Mouse (Mus musculus) ES-E14 (cell line): Measurements from ENCODE around the gene Lmod1. TPM values are rescaled to one million over a fixed set of nuclear protein-coding genes. Genes with fewer than 3 reads are reported as not detected.

Experiments
- DNase-seq: peaks from one replicate; pipeline ENCODE4 v3.0.0-alpha.2; 2013; ENCODE audit warnings: low read depth, low spot score
- H3K27ac ChIP-seq: 2 replicates; pipeline ENCODE4 v1.5.1; 2012; ENCODE audit warnings: low read depth, mild to moderate bottlenecking, low read length, moderate library complexity, mixed read lengths; ENCODE audit not compliant: poor library complexity, insufficient read depth, severe bottlenecking
- H3K36me3 ChIP-seq: 2 replicates; pipeline ENCODE4 v1.6.1; 2012; ENCODE audit warnings: mild to moderate bottlenecking, low read length, moderate library complexity, mixed read lengths; ENCODE audit not compliant: control insufficient read depth, poor library complexity, insufficient read depth, severe bottlenecking
- H3K4me1 ChIP-seq, 2 experiments: fragments of 150-350 bp in 1 of 2; sonication (generic) in 1 of 2; 2 replicates each; pipeline ENCODE4 v1.6.1; 2012; ENCODE audit warnings: low read length in 2 of 2, mild to moderate bottlenecking in 1 of 2, mixed read lengths in 1 of 2; ENCODE audit not compliant: control insufficient read depth in 2 of 2, insufficient read depth in 2 of 2, poor library complexity in 1 of 2
- H3K4me3 ChIP-seq, 2 experiments: fragments of 150-350 bp in 1 of 2; sonication (generic) in 1 of 2; 2 replicates each; pipeline ENCODE4 v1.5.1; 2012; ENCODE audit warnings: low read length in 2 of 2, low read depth in 1 of 2, mild to moderate bottlenecking in 1 of 2, mixed read lengths in 1 of 2; ENCODE audit not compliant: insufficient read depth in 1 of 2, poor library complexity in 1 of 2, severe bottlenecking in 1 of 2
- H3K9ac ChIP-seq: 2 replicates; pipeline ENCODE4 v1.6.1; 2012; ENCODE audit warnings: low read depth, mild to moderate bottlenecking, low read length, mixed read lengths; ENCODE audit not compliant: poor library complexity, insufficient read depth, severe bottlenecking
- H3K9me3 ChIP-seq: fragments of 150-350 bp; sonication (generic); 2 replicates; pipeline ENCODE4 v1.6.1; 2012; ENCODE audit warnings: low read depth, mild to moderate bottlenecking, low read length; ENCODE audit not compliant: control insufficient read depth, insufficient read depth
- CHD2 ChIP-seq: IDR thresholded peaks from 2 replicates; pipeline ENCODE4 v1.6.1; 2014; ENCODE audit warnings: mild to moderate bottlenecking, low read depth, low read length, inconsistent platforms
- HCFC1 ChIP-seq: IDR thresholded peaks from 2 replicates; pipeline ENCODE4 v1.6.1; 2012; ENCODE audit warnings: low read length, inconsistent platforms, borderline replicate concordance; ENCODE audit not compliant: insufficient read depth
- MAFK ChIP-seq: IDR thresholded peaks from 2 replicates; pipeline ENCODE4 v1.6.1; 2014; ENCODE audit warnings: mild to moderate bottlenecking, low read depth, low read length, inconsistent platforms; ENCODE audit not compliant: insufficient read depth
- ZC3H11A ChIP-seq: IDR thresholded peaks from 2 replicates; pipeline ENCODE4 v1.6.1; 2012; ENCODE audit warnings: low read depth, mild to moderate bottlenecking, inconsistent platforms, low read length, borderline replicate concordance
- ZNF384 ChIP-seq: IDR thresholded peaks from 2 replicates; pipeline ENCODE4 v1.6.1; 2012; ENCODE audit warnings: low read depth, low read length, inconsistent platforms
- in situ Hi-C, 2 experiments: fragments of 600-800 bp; cut with MboI; formaldehyde crosslinking; loops; one replicate each; pipeline ENCODE4 v1.15.1; 2025; ENCODE audit warnings: low sequenced_read_pairs in 2 of 2, inconsistent platforms in 1 of 2; ENCODE audit not compliant: unreplicated experiment in 2 of 2
- total RNA-seq: library from RNA; depleted of rRNA; stranded (reverse); fragments of 300-350 nt; gene quantifications from 2 replicates; pipeline ENCODE4 v1.2.3, GENCODE M21; 2012

Lmod1 gene
- total RNA-seq, 1 experiment: 2.6 TPM

- no peak for TF ChIP-seq ZC3H11A
- no peak for TF ChIP-seq HCFC1
- no peak for TF ChIP-seq MAFK
- TF ChIP-seq CHD2: no peak
- TF ChIP-seq ZNF384: no peak
- Histone ChIP-seq H3K9me3 (no peaks in the 10 kb centered on the region), H3K4me3 (no peak overlapping the region), H3K27ac (no peak overlapping the region), H3K36me3 (no peaks in the 10 kb centered on the region), H3K4me1 (peaks cover 8 to 18% of the 10 kb centered on the region in 2 experiments), H3K9ac (no peak overlapping the region)
- in situ Hi-C loops: no loop called here
- DNase-seq: no peak
Observed at GRCm38 (mm10) chr1:135347498-135348169, 23.0 kb downstream of the Lmod1 start.

GRCm38 (mm10) chr1:135351953-135352352 is 27.3 kb downstream of the Lmod1 start:
- DNase-seq: no peak
- no peaks in the 10 kb centered on the region for H3K36me3 ChIP-seq
- no peak overlapping the region for H3K9ac ChIP-seq
- H3K4me1 ChIP-seq: peaks cover 1 to 11% of the 10 kb centered on the region in 2 experiments; a peak in 3 of 4 replicates
- no peak overlapping the region for H3K4me3 ChIP-seq
- H3K9me3 ChIP-seq: no peaks in the 10 kb centered on the region
- in situ Hi-C loops: loop anchor here in 1 of 2 experiments (25.0 kb wide), 1 partner anchor 190 kb away; the partner anchor contains the start of gene Gpr37l1
- TF ChIP-seq MAFK (no peak), HCFC1 (no peak), ZC3H11A (no peak), ZNF384 (no peak), CHD2 (no peak)
- no peak overlapping the region for H3K27ac ChIP-seq

- TF ChIP-seq CHD2 (no peak), MAFK (no peak), HCFC1 (no peak), ZC3H11A (no peak), ZNF384 (no peak)
- in situ Hi-C loops: loop anchor here in 1 of 2 experiments (25.0 kb wide), 1 partner anchor 197 kb away; the partner anchor contains the start of gene Gpr37l1
- Histone ChIP-seq H3K36me3 (no peaks in the 10 kb centered on the region), H3K4me3 (no peak overlapping the region), H3K27ac (no peak overlapping the region), H3K9ac (no peak overlapping the region), H3K4me1 (peaks cover 0 to 5% of the 10 kb centered on the region in 2 experiments; a peak in 2 of 4 replicates), H3K9me3 (no peaks in the 10 kb centered on the region)
- DNase-seq: no peak
Observed at GRCm38 (mm10) chr1:135359071-135359470, 34.5 kb downstream of the Lmod1 start.

- no peak overlapping the region for H3K27ac ChIP-seq
- no peaks in the 10 kb centered on the region for H3K36me3 ChIP-seq
- H3K9ac ChIP-seq: no peak overlapping the region
- in situ Hi-C loops: loop anchor here in 1 of 2 experiments (25.0 kb wide), 1 partner anchor 199 kb away; the partner anchor contains the start of gene Gpr37l1
- peaks cover 4 to 7% of the 10 kb centered on the region in 2 experiments; a peak in 2 of 4 replicates for H3K4me1 ChIP-seq
- TF ChIP-seq ZNF384 (no peak), HCFC1 (no peak), CHD2 (no peak), ZC3H11A (no peak), MAFK (no peak)
- no peaks in the 10 kb centered on the region for H3K9me3 ChIP-seq
- no peak for DNase-seq
- no peak overlapping the region for H3K4me3 ChIP-seq
Observed at GRCm38 (mm10) chr1:135361491-135361890, 36.9 kb downstream of the Lmod1 start.
